Mouse (Mus musculus) right cerebral cortex, postnatal 25 days (tissue): Measurements from ENCODE around the gene Nav2.

Experiments
- DNase-seq: peaks from one replicate; pipeline ENCODE4 v3.0.0; 2022

The Nav2 gene

GRCm38 (mm10) chr7:49258088-49258487, 349.6 kb downstream of the Nav2 start:
- DNase-seq: no peak

- no peak for DNase-seq
Measured at GRCm38 (mm10) chr7:49261941-49262511, 353.5 kb downstream of the Nav2 start.

DNA sequence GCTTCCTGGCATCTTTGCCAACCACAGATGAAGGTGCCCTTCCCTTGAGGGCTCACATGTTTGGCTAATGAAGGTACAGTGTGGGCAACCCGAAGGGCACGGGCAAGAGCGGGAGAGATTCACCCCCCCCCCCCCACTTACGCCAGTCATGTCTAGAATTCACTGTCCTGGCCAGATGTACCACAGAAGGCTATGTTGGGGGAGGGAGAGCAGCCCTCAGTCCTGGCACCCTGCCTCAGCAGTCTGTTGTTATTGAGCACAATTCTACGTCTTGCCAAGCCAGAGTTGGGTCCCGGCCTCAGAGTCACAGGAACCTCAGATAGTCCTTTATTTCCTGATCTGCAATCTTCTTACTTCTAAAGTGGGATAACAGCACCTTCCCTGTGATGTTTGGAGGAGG, 357.9 kb downstream of the Nav2 start:
- DNase-seq: no peak

GRCm38 (mm10) chr7:49267621-49268325, 359.3 kb downstream of the Nav2 start:
- DNase-seq: peak; percentile 73

DNA sequence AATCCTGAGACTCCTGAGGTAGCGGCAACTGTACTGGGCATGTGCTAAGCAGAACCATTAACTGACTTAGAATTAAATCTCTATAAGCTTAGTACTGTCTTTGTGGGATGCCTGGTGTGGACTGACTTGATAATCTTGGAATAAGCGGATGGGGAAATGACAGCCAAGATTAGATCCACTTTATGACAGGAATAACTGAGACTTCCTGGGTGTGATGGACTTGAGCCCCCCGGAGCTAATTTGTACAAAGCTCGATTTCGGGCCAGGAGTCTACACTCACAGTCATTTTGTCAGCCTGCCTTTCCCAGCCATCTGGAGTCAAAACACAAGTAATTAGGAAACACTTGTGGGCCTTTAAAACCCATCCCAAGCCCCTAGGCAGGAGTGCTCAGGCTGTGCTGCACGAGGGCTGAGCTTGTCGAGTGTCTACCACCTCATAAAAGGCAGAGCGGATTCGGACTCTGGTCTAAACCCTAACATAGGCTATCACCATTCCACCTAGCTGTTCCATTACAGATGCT, 359.9 kb downstream of the Nav2 start:
- DNase-seq: no peak

- DNase-seq: no peak
Measured at GRCm38 (mm10) chr7:49270855-49271254, 362.3 kb downstream of the Nav2 start.

DNA sequence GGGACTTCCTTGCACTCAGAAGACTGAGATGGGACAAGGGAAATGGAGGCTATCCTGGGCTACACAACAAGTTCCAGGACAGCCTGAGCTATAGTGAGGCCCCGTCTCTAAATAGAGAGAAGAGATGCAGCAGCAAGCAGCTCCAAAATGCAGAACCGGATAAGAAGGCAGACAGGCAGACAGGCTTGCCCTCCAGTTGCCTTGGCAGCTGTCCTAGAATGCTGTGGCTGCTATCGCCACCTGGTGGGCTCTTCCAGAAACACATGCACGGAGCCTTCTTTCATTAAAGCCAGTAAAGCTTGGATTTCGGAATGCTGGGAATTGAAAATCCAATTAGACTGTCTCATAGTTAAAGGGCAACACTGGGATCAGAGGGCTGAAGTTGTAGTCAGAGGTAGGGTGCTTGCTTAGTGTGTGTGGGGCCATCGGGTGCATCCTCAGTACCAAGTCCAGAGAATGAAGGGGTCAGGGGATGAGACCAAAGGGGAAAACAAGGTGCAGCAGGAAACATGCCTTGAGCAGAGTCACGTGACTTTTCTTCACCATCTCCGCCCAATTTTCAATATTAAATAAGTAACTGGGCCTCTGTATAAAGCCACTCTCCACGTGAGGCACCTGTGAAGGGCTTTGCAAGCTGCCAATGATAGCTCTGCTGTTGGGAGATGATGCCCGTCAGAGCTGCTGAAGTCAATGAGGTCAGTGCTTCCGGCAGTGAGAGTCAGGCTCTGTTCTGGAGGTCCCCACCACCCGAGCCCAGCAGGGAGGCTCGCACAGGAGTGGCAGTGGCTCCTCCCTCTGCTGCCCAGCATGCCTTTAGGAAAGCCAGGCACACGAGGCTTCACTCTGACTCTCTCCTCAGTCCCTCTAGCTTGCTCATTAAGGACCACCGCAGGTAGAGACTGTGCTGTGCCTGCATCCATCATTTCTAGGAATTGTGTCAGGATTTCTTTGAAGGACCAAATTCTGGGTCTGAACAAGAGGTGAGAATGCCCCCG, 364.2 kb downstream of the Nav2 start:
- peak; percentile 76 for DNase-seq

- DNase-seq: no peak
Measured at GRCm38 (mm10) chr7:49273907-49274656, 365.6 kb downstream of the Nav2 start.

GRCm38 (mm10) chr7:49274676-49275075, 366.2 kb downstream of the Nav2 start:
- no peak for DNase-seq

DNA sequence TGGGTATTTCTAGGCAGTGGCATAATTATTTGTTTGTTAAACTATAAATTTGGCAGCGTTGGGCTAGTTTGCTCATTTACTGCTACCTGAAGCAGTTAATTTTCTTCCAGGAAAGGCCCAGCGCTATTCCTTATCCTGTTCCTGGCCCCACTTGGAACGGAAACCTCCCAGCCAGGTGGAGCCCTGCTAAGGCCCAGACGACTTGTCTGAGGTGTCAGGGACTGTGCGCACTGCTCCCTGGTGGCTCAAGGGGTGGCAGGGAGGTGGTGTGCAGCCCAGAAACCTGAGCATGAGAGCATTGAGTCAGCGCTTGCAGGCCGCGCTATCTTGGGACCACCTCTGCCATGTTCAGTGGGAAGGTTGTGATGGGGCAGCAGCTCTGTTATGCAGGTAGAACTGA, 367.6 kb downstream of the Nav2 start:
- no peak for DNase-seq

- no peak for DNase-seq
Measured at GRCm38 (mm10) chr7:49277685-49278084, 369.2 kb downstream of the Nav2 start.

DNA sequence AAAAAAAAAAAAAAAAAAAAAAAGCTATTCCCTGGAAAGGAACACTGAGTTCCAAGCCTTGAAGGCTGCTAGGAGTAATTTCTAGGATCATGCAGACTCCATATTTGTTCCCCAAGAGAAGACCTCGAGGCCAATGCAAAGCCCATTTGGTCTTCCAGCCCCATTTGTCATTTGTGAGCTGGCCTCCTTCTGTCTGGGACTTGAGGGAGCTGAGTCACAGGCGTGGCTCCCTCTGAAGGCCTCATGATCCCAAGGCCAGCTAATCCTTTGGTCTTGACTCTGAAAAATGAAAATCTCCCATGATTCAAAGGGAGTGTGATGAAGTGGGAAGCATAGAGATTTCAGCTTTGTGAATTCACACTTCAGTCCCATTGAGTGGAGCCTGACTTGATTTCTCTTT, 370.0 kb downstream of the Nav2 start:
- no peak for DNase-seq

DNA sequence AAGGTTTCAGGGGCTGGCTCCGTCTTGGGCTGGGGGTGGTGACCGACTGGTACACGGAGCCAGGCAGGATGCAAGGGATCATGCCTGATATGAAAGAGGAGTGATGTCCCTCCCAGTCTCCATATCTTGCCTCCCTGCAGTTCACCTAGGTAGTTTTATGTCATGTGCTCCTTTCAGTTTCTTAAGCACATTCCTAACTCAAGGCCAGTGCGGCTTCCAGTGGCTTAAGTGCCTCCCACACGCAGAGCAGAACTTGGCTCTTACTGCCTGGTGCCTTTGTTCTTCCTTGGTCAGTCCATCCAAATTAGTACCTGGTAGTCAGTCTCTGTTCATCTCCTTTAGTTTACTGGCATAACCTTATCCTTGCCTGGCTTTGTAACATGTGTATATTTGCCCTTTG, 371.9 kb downstream of the Nav2 start:
- DNase-seq: no peak

GRCm38 (mm10) chr7:49282446-49282845, 373.9 kb downstream of the Nav2 start:
- no peak for DNase-seq

- no peak for DNase-seq
Measured at GRCm38 (mm10) chr7:49283507-49284361, 375.2 kb downstream of the Nav2 start.

DNA sequence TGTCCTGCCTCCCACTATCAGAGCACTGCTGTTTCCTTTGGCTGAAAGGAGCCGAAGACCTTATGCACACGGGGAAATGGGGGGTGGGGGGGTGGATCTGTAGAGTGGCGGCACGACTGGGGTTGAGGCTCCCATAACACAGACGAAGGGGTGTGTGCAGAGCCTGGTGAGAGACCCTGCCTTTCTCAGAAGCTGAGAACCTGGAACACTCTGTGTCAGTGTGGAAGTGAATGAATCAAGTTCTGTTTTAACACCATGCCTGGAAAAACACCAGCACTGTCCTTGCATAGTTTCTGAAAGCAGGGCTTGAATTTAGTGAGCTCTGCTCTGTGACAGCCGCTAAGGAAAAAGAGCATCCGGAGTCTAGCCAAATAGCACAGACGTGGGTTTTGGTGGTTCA, 379.7 kb downstream of the Nav2 start:
- DNase-seq: no peak

DNA sequence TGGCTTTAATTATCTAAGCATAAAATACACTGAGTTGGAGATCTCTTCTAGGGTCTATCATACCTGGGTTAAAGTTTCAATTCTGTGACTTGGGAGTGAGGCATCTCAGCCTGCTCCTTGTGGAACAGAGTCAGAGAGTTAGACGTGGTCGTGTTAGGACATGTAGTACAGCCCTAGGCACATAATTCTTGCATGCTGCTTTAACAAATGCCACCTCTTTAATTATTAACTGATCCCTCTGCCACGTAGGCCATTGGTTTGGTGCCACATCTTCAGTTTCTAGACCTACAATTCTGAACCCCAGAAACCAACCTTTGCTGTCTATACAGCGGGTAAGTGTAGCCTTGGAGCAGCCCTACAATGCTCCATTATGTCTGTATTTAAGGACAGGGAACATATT, 381.8 kb downstream of the Nav2 start:
- no peak for DNase-seq

DNA sequence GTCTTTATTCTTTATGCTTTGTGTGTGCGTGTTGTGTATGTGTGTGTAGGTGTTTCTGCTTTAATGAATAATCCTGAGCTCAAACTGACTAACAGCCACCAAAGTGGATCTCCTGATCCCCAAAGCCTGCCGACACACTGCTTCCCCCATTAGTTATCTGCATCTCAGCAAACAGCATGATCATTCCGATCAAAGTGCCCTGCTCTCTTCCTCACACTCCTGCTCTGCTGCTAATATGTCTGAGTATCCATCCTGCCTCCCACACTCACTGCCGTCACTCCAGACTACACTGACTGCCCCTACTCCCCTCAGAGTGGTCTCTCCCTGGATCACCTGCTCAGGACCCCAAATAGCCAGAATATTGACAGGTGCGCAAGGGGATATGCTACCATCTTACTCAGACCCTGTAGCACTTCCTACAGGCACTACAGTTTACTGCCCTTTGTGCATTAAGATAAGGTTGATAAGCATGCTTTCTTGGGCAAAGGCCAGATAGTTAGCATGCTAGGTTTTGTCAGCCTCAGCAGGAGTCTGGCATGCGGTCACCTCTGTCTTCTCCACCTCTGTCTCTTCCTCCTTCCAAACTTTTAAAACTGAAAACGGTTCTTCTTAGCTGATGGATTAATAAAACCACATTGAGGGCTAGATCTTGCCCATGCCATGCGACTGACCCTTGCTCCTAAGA, 382.8 kb downstream of the Nav2 start:
- DNase-seq: no peak

- DNase-seq: no peak
Measured at GRCm38 (mm10) chr7:49297148-49297547, 388.6 kb downstream of the Nav2 start.

DNA sequence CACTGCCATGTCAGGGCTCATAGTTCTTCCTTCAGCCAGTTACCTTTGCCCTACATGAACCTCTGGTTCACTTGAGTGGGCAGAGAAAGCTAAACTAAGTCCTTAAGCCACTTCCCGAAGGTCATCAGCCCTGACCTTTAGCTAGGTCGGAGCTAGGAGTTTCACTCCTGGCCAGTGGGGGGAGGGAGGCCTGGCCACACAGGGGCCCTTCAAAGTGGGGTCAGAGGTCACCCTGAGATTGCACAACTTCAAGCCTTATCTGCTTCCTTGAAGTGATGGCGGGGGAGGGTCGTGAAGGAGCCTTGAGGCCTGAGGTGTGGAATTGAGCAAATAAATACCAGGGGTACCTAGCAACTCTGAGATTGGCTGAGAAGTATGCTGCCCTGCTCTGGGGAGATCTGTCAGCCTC, 389.9 kb downstream of the Nav2 start:
- no peak for DNase-seq

GRCm38 (mm10) chr7:49301487-49301886, 393.0 kb downstream of the Nav2 start:
- no peak for DNase-seq
